Mouse (Mus musculus): ENCODE results near the gene Lgalsl.

Gene Lgalsl

DNA sequence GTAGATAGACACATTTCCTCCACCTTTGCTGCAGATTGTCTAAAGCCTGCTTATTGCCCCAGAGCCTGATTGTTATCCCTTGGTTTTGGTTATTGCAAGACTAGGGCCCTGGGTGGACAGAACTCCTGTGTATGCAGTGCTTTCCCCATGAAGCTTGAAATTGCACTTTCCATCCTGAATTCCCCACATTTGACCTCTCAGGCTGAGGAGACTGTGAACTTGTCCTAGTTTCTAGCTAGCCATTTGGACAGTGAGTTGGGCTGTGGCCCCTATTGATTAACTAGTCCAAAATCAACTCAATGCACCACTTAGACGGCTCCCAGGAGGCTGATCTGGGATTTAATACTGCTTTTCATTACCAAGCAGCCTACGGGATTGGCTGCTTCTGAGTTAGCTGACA is 6.9 kb downstream of the Lgalsl start:
- no peak for DNase-seq (ENCODE audit: low read depth, low spot score)

DNA sequence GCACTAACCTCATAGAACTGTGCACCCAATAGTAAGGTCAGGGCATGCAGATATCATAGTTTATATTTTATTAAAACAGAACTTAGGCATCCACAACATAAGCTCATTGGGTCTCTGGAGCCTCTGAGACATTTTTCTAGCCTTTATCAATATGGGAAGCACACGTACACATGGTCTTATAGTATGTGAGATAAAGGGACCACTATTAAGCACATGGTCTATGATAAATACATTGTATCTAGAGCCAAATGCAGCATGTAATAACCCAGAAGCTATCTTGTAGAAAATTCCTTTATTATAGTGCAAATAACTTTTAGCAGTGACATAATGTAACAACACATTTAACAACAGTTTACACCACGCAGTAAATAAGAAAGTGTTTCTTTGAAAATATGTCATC is 7.6 kb downstream of the Lgalsl start:
- no peak for DNase-seq (ENCODE audit: low read depth, low spot score)

DNA sequence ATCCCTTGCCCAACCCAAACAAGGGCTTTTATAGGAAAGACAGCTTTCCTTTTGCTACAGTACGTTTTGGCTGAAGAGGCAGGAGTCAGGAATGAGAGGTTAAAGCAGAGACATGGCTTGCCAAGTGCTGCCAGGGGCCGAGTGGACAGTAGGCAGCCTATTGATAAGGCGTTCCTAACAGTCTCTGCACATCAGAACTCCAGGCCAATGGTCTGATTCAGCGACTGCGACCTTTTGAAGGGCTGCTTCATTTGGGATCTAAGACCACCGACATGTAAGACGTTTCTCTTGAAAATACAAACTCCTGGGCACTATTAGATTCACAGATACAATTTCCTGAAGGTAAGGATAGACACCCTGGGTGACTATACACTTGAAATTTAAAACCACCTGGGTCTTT is 9.5 kb downstream of the Lgalsl start:
- DNase-seq (ENCODE audit: low read depth, low spot score) = no peak

DNA sequence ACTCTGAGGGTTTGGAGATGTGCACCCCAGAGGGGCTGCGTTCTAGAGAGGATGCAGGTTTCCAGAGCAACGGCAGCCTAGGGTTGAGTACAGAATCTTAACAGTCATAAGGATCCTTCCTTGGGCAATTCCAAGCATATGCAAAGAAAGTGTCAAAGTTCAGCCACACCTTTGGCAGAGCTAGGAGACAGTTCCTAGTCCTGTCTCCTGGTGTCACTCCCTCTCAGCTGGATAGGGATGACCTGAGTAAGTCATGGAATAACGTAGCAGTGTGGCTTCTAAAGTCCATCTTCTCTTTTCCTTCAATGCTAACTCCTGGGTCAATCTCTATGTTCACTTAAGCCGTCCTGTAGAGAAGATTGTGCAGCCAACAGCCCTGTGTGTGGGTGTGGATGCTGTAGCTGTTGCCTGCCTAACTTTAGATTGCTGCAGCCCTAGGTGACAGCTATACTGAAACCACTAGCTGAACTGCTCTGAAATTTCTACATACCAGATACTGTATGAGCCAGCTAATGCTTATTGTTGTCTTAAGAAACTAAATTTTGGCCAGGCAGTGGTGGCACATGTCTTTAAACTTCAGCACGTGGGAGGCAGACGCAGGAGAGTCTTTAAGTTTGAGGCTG is 16.8 kb downstream of the Lgalsl start:
- DNase-seq (ENCODE audit: low read depth, low spot score) = no peak

DNA sequence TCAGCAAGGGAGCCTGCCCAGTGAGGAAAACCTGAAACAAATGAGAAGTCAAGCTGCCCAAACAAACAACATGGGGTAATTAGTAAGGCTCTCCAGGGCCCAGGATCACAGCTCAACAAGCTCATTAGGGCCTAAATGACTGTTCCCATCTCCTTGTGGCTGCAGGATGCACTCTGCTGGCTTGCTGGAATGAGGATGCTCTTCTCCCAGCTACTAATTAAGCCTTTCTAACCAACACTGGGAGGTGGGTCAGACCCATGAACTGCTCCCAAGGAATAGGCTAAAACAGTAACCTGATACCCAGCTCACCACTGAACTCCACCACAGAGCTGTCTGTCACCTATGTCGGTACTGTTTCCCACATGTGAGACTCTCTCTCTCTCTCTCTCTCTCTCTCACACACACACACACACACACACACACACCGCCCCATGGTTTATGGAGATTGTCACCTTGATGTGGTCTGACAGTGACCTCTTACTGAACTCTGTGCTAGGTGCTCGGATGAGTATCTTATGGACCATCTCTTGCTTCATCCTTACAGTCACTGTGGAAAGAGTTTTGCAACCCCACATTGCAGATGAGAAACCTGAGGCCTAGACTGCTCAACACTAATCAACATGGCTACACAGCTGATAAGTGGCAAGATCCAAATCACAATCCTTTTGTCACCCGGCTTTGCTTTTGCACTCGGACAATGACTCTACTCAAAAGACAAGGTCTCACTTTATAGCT is 18.5 kb downstream of the Lgalsl start:
- DNase-seq (ENCODE audit: low read depth, low spot score) = no peak

DNA sequence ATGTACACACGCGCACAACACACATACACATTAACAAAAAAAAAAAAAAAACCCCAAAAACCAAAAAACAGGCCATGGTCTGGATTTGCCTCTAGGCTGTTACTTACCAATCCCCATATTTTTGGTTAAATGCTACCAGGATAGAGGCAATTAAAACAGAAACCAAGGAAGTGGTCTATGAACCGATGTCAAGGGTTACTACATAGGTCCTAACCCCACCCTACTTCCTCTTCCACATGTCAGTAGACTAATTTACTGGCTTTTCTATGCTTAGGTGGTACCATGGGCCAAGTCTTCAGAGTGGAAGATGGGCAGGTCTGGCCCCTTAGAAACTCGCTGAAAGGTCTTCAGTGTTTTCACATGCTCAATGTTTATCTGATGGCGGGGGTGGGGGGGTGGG is 24.2 kb downstream of the Lgalsl start:
- no peak for DNase-seq (ENCODE audit: low read depth, low spot score)

DNA sequence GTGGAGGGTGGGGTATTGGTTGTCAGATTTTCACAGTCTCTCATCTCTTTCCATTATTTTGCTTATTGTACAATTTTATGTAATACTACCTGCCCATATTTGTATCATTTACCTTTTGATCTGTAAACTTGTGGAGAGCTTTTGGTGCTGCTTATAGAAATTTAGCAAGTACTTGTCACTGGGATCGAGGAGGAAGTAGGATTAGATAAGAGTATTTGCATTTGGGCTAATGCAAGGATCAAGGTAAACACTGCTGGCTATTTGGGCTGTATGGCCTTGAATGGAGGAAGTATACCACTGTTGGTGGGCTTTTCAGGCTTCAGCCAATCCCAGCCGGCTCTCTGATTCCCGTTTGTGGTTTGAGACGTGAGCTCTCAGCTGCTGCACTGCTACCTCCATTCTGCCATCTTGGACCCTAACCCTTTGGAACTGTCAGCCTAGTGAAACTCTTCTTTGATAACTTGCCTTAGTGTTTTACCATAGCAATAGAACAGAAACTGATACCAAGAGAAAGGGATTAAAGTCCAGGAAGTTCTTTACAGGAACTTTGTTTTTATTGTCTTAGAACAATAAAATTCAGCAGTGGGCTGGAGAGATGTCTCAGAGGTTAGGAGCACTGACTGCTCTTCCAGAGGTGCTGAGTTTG is 25.1 kb downstream of the Lgalsl start:
- DNase-seq (ENCODE audit: low read depth, low spot score) = no peak

DNA sequence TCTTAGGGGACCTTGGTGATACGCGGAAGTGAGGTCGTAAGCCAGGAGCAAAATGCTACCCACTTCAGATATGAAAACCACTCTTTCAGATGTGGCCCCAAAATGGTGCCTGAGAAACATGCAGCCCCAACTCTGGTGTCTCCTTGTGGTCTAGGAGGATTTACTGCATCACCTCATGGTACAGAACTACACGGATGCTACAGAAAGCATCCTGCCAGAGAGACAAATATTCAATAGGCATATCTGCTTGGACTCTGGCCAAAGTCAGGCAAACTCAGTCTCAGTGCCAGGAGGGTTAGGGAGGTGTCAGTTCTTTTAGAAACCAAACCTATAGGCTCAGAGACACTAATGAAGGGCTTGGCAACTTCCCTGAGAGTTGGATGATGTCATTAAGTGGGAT is 26.4 kb downstream of the Lgalsl start:
- no peak for DNase-seq (ENCODE audit: low read depth, low spot score)

DNA sequence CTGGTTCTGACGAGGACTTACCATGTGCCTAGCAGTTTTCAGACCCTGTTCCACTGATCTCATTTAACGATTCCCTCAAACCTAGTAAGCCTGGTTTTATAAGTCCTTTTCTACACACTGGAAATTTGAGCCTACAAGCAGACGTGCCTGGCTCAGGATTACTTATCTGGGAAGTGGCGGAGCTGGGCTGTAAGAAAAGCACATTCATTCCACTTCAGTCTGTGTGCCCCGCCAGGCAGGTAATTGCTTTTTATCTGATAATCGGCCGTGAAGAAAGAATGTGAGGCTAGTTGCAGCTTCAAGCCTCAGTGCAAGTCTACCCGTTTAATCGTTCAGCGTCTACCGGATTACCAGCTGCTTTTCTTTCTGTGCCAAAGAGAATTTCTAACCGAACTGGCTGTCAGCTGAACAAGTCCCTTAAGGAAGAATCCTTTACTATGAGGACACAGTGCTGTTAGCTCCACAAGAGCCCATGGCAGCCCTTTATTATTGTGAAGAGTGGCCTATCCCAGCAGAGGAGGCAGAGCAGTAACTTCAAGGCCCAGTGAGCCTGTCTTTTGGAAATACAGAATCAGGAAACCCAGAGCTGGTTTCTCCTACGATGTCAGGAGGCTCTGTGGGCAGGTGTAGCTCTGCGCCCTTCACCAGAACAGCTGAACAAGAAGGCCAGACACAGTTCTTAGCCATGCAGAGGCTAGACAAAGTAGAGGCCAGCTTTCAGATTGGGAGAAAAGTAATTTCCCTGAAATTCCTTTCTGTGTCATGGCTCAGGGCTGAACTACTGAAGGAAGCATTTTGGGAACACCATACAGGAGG is 30.4 kb downstream of the Lgalsl start:
- no peak for DNase-seq (ENCODE audit: low read depth, low spot score)

DNA sequence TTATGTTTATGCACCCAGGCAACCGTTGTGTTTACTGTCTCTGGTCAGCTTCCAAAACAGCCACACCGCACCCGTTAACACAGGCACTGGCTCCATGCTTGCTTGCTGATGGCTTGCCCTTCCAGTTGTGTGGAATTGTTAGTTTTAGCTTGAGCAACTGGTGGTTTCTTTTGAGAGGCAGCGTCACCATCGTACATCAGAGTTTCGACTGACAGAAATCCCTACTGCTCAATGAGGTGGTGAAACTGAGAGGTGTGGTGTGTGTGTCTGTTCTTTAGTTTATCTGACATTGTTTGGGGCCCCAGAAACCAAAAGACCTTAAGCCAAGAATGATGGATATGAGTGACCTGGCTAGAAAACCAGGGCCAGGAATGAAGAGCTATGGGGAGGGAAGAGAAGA is 33.0 kb downstream of the Lgalsl start:
- no peak for DNase-seq (ENCODE audit: low read depth, low spot score)

DNA sequence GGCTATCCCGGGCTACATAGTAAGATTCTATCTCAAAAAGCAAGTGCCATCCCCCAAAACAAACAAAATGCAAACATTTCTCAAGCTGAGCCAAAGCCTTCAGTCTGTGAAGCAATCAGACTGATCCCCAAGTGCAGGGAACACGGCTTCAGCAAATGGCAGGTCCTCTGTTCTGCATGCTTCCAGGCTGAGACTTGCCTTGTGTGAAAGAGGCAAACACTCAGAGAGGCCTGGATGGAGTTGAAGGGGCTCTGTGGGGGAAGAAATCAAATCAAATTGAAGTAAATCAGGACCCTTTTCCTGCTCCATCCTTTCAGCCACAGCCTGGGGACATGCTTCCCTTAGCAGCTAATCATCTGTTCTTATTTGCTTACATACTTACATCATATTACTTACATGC is 35.4 kb downstream of the Lgalsl start:
- DNase-seq (ENCODE audit: low read depth, low spot score) = no peak

DNA sequence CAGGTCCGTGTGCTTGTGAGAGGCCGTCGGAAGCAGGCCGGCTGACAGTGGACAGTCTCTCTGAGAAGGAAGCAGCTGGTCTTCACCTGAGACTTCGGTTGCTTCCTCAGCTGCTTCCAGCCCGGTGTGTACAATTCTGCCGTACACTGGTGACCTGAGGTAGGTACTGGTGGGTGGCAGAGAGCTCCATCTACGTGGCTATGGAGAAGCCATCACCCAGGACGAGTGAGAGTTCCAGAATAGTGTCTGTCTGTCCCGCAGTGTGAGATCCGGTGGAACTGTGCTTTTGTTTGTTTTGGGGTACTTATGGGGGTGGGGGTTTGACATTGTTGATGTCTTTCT is 36.0 kb downstream of the Lgalsl start:
- no peak for DNase-seq (ENCODE audit: low read depth, low spot score)

DNA sequence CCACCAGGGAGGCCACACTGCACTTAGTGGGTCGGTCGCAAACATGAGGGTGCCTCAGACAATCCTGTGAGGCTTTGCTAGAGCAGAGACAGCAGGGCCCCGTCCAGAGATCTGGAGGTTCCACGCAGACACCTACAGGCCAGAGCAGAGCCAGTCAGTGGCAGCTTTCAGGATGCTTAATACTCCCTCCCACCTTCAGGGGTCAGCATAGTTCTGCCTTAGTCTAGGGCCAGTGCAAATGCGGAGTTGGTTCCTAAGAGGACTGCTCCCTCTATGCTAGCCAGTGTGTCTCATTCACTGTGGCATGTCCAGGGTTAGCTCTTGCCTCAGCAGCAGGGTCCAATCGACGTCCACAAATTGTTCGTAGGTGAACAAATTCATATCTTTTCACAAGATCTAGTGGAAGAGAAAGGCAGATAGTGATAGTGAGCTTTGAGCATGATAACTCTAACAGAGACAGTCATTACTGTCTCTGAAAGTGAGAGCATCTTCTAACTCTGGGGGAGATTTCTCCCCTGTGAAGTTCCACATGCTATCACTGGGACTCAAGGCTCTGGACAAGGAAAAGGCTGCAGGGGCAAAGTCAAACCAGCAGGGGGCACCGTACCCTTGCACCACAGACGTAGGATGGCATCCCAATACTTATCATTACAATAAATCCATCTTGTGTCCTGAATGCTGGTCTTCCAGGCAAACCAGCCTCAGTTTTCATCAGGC is 36.5 kb downstream of the Lgalsl start:
- DNase-seq (ENCODE audit: low read depth, low spot score) = peak; percentile 95

DNA sequence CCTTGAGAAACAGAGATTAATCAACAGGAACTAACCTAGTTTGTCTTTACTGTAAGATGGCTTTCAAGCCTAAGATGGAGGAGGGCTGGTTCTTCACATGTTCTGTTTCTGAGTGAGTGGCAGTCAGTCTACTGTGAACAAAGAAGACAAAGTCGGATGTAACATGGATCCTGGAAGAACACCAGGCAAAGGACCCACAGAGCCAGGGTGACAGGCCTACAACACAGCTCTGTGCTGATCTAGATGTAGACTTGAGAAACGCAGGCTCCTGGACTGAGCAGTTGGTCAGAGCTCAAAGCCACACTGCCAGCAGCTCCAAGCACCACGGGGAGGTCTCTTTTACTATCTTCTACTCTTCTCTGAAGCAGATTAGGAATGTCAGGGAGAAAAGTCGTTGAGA is 37.2 kb downstream of the Lgalsl start:
- no peak for DNase-seq (ENCODE audit: low read depth, low spot score)

DNA sequence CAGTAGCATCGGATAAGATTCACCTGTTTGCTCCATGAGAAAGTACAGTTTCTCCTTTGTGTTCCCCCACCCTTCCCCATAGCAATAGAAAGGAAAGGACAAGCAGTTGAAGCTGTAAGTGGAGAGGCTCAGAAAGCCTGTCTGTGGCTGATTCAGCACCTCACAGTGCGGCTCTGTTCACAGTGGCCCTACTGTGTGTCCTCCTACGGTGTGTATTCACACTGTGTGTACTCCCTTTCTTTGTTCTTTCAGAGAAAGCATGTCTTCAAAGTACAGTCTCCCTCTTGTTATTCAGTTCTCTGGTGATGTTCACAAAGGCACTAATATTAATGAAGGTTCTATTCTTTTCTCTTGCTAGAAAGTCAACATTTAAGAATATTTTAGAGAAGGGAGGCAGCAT is 38.2 kb downstream of the Lgalsl start:
- no peak for DNase-seq (ENCODE audit: low read depth, low spot score)

DNA sequence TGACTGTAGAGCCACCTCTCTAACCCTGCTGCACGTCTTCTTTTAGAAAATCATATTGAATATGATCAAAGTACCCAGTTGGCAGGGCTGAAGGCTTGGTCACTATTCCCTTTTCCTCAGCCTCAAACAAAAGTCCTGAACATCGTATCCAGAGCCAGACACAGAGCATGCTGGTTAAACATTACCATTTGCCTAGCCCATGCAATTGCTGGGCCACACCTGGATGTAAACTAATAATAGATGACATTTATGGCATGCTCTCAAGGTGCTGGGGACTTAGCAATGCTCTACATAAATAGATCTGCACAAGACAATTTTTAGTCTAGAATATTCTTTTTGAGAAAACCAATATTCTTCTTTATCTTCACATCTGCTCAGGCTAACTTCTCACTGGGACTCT is 39.5 kb downstream of the Lgalsl start:
- no peak for DNase-seq (ENCODE audit: low read depth, low spot score)

DNA sequence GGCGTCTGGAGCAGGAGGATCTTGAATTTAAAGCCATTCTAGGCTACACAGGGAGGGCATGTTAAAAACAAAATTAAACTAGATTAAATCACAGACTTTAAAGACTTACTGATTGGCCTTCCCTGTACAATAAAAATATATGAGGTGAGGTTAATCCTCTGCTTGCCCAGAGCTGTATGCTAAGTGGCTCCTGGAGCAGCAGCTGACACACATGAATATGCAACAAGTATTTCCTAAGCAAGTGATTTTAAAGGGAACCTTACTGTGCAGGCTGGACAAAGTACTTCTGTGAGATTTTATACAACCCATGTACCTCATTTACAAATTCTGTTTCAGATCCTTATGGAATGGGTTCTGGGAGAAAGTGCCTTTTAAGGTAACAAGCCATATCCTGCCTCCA is 41.8 kb downstream of the Lgalsl start:
- DNase-seq (ENCODE audit: low read depth, low spot score) = no peak

DNA sequence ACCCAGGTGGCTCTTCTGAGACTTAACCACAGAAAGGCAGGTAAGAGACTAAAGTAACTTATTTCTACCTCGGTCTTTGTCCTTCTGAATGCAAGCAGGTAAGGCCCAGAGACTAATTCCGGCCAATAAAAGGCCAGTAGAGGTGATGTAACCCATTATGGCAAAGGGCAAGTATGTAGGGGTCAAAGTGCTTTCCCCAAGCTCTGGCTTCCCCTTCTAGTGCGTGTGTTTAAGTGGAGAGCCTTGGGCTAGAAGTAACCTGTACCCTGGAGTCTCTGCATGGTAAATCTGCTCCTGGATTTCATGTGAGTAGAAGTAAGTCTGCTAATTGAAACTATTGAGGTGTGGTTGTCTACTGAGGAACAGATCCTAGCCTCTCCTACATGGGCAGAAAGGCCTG is 42.8 kb downstream of the Lgalsl start:
- no peak for DNase-seq (ENCODE audit: low read depth, low spot score)

DNA sequence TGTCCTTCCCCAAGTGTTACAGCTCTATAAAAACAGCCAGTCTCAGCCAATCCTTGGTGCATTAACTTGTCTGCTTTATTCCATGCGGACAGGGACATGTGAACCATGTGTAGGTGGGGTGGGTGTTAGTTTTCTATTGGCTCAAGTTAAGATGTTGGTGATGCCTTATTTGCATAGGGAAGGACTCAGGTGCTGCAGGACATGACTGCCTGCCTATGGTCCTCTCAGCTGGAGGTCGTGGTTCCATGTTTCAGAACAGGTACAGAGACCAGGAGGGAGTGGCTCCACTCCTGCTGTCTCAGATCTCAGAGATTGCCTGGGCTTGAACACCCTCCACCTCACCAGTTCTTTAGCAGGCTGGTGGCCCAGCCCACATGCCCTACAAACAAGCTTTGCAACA is 44.7 kb downstream of the Lgalsl start:
- DNase-seq (ENCODE audit: low read depth, low spot score) = no peak

DNA sequence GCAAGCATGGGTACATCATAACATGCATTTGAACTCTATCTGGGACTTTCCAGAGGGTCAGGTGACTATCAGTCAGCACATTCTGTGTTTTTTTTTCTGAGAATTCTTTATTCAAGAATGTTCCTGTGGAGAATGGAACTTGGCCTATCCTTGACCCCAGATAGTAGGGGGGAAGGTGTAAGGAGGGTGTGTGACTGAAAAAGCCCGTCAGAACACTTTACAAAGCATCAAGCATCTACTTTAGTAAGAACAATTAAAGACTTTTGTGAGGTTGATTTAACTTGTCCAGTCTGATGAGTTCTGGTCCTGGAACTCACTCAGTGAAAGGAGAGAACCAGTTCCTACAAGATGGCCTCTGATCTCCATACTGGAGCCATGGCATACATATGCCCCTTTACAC is 45.7 kb downstream of the Lgalsl start:
- DNase-seq (ENCODE audit: low read depth, low spot score) = no peak

DNA sequence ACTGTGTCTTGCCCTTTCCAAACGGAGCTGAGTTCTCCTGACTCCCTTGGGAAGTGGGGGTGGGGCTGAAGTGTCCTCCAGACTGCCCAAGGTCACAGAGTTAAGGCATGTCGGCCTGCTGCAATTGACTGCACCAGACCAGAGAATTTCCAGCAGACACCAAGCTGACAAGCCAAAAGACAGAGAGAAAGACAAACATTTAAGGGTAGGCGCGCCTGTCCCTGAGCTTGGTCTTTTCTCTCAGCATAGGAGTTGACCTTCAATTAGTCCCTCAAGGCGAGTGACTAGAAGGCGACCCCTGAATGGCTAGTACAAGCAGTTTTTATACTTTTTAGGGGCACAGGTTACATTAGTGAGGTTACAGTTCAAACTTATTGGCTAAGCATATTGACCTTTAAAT is 46.1 kb downstream of the Lgalsl start:
- no peak for DNase-seq (ENCODE audit: low read depth, low spot score)

DNA sequence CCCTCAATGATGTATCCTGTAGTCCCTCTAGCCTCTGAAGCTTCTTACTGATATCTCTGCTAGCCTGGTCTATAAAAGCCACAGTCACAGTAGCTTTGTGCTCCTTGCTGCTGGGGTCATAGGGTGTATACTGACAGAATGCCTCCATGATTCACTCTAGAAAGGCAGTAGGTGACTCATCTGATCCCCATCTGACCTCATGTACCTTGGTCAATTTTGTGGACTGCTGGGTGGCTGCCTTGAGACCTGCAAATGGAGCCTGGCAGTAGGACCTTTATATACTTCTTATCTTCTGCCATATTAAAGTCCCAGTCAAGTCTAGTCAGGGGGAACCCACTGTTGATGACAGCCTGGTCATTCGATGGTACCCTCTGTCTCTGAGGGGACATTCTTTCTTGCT is 47.4 kb downstream of the Lgalsl start:
- DNase-seq (ENCODE audit: low read depth, low spot score) = peak; percentile 64
